ENCODE assay signal across 11 mouse cellular contexts in genomic region chr6:17903355-17903754, GRCm38 (mm10).
"Had no signal": no experiment of that assay in that cellular context is flagged by ENCODE, and none has a peak within 500 bp of the region (broad histone marks: within the 10 kb centered on the region; RNA-seq: fewer than 3 reads in every experiment).

No protein-coding gene starts in this region.

- H3K4me3 ChIP-seq: limb, embryonic 12.5 days; liver, embryonic 15.5 days; megakaryocyte, embryonic 14.5 days; midbrain, embryonic 15.5 days; neural tube, embryonic 12.5 days had no signal

- H3K9ac ChIP-seq: limb, embryonic 12.5 days; liver, embryonic 15.5 days; lung, embryonic 14.5 days; midbrain, embryonic 15.5 days; neural tube, embryonic 12.5 days had no signal

- H3K36me3 ChIP-seq: limb, embryonic 12.5 days; liver, embryonic 15.5 days; midbrain, embryonic 15.5 days had no signal

- DNase-seq: kidney, postnatal 25 days; lung, embryonic 14.5 days; lung, postnatal 14 days; thymus, postnatal 4 days had no signal

- H3K4me1 ChIP-seq: liver, embryonic 15.5 days; neural tube, embryonic 12.5 days had no signal

- ATAC-seq: midbrain, embryonic 15.5 days had no signal

- H3K27me3 ChIP-seq: limb, embryonic 12.5 days; liver, embryonic 15.5 days; megakaryocyte, embryonic 14.5 days; midbrain, embryonic 15.5 days; neural tube, embryonic 12.5 days had no signal

- H3K27ac ChIP-seq: limb, embryonic 12.5 days; liver, embryonic 15.5 days; macrophage; midbrain, embryonic 15.5 days; neural tube, embryonic 12.5 days; stomach, postnatal 0 days had no signal
